Mouse (Mus musculus): Measurements from ENCODE around the gene Dhx37.

DNA sequence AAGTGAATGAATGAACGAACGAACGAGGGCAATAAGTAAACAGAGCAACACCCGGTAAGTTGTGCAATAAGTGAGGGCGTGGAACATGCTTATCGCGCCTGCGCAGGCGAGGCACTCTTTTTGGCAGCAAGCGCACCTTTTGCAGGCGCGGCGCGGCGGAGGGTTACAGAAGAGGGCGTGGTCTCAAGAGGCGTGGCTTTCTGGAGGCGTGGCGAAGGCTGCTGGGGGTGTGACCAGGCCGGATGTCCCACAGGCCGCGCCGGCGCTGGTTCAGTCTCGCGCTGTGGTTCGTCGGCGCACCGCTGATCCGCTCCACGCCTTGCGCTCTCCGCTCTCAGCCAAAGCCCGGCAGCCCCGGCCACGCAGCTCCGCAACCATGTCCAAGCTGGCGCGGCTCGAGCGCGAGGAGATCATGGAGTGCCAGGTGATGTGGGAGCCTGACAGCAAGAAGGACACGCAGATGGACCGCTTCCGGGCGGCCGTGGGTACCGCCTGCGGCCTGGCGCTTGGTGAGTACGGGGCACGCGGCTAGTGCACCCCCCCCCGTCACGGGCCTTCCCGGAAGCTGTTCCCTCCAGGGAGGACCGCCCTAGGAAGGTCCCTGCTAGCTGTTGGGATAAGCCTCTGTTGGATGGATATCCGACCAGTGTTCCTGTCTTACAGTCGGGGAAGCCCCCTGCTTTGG, 41.8 kb upstream of the Dhx37 start, which contains the start of gene Aacs:
- TF ChIP-seq ZC3H11A (IDR thresholded peaks at IDR 0.05; ENCODE audit: borderline replicate concordance, low read depth, low read length) (no peak), MAFK (IDR thresholded peaks at IDR 0.05; ENCODE audit: insufficient read depth, low read depth, low read length) (no peak), CHD2 (IDR thresholded peaks at IDR 0.05; ENCODE audit: low read depth, low read length) (peak; percentile 81), HCFC1 (IDR thresholded peaks at IDR 0.05; ENCODE audit: borderline replicate concordance, insufficient read depth, low read length) (peak; percentile 51; the same call in 1 of the 2 replicates), ZNF384 (IDR thresholded peaks at IDR 0.05; ENCODE audit: low read depth, low read length) (no peak)
